Mouse (Mus musculus) right cerebral cortex, postnatal 10 days (tissue): ENCODE measurements around the gene Zfp362.

ENCODE experiments used
- DNase-seq, 2 experiments: peaks; one replicate each; pipeline ENCODE4 v3.0.0; 2021; ENCODE audit warnings: low spot score in 2 of 2

The Zfp362 gene

DNA sequence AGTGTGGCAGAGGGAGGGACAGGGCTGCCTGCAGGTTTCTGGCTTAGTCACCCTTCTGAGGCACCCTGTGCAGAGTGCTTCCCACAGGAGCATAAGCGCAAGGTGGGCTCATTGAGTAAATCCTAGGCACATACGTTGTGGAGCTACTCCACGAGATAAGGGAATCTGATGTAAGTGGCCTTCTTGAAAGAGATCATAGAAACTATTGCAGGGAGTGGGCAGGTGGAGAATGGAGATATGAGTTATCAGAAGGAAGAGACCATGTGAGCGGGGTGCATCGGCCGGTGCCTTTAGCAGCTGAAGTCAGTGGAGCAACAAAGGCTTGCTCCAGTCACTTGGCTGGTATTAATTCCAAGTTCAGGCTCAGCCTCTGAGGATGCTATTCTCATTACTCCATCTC, 45.8 kb downstream of the Zfp362 start:
- DNase-seq: no peak

DNA sequence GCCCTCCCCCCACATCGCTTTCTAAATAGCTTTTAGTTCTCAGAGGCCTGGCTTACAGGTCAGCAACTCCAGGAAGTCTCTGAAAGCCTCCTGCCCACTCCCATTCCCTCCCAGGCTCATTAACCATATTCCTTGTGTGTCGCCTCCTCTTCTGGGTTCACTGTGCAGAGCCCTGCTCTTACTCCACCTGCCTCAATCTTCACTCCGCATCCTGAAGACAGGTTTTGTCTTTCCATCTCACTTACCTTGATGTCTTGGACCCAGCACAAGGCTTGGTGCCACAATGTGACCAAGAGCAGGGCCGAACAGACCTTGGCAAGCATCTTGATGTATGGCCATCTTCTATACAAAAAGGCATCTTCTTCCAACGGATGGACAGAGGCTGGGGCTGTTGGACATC, 46.6 kb downstream of the Zfp362 start:
- no peak for DNase-seq

DNA sequence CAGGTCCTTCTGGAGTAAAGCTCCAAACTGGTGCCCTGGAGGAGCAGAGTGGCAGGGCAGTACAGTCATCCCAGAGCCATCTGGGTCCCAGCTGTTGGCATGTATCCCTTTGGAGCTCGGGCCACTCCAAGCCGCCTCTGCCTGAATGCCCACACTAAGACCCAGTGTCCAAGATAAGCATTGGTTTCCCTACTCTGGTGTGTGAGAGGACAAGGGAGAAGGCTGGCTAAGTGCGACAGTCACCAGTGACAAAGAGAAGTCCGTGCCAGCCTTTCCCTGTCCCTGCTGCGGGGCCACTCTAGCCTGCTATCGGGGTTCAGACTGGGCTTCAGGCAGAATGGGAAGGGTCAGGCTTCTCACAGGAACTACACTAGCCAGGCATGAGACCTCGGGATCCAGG, 49.9 kb downstream of the Zfp362 start:
- DNase-seq: no peak

DNA sequence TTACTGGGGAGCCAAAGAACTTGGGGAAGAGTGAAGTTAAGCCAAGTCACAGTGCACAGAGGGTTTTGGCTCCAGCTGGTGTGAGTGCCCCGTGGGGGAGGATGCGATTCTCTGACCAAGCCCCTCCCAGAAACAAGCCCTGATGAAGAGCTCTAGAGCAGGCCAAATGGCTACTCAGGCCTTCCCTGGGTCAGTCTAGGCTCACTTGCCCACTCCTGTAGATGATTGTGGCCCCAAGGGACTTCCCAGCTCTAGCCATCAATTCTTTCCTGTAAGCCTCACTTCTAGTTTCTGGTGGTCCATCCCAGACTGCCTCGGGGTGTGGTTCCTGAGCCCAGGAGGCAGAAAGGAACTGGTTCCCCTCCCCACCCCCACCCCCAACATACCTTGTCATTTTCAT, 50.8 kb downstream of the Zfp362 start, which contains the start of gene A3galt2:
A3galt2 (plus strand) TSS at position 301 of the 400 bp plus-strand sequence.
- no peak for DNase-seq

DNA sequence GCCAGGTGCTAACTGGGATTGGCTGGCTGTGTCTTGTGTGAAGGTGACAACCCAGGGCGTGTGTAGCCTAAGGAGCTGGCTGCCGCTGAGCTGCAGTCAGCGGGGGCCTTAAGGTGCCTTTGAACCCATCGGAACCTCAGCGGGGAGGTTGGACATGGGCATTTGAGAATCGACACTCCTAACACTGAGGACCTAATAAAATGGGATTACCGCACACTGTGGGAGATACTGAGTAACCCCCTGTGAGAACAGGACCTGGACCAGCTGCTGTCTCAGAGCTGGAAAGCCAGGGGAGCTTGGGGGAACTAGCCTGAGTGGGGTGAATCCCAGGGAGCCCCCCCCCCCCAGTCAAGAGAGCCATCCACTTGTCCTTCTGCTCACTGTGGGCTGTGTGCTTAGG, 52.3 kb downstream of the Zfp362 start:
- no peak for DNase-seq

DNA sequence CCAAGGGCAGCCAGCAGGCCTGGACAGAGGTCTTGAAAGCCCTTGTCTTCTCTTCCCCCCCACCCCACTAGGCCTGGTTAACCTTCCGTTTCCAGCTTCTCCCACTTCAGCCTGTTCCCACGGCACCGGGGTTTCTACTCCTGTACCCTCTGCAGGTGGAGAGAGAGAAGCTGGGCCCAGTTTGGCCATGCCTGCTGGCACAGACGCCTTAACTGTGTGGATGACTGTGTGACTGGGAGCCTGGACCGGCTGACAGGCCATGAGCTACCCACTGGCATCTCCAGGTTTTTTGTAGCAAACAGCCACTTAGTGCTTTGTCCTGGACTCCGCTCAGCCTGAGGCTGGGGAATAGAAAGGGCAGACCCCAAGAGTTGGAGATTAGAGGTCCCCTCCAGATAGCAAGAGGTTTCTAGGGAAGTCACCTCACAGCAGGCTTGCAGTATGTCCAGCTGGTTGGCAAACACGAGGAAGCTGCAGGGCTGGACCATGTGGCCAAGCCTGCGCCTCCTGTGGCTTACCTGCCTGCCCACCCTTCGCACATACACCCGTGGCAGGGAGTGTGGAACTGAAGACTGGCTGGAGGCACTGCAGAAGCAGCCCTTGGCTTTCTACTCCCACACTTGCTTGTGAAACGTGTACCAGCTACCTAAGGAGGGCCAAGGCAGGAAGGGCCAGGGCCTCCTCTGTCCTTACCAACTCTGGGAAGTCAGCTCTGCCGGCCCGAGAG, 53.7 kb downstream of the Zfp362 start:
- no peak for DNase-seq

DNA sequence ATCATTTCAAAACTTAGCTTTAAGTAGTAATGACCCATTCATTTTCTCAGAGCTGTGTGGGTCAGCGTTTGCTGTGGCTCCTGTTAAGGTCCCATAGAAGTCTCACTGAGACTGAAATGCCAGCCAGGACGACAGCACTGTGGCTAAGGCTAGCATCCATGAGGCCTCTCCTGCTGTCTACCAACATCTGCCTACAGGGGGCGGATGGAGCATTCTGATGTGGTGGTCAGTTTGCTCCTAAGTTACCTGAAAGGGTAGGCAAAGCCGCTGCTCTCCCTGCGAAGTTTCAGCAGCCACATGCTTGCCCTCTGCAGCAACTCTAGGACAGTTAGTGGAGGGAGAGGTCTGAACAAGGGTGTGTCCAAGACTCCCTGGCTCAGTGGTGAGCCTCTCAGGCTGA, 54.8 kb downstream of the Zfp362 start:
- no peak for DNase-seq

DNA sequence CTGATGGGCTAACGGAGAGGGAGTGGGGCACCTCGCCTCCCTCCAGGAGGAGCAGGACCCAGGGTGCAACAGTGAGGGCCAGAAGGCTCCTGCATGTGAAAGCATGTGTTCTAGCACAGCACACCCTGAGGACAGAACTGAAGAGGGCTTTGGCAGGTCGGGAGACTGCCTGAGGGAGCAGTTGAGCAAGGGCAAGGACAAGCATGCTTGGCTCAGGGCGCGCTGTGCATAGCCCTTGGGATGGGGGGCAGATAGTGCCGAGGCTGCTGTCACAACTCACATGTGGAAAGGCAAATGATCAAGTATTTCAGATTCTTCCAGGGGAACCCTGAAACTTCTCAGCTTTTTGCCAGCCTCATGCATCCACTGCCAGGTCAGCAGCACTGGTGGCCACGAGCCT, 57.5 kb downstream of the Zfp362 start:
- no peak for DNase-seq

DNA sequence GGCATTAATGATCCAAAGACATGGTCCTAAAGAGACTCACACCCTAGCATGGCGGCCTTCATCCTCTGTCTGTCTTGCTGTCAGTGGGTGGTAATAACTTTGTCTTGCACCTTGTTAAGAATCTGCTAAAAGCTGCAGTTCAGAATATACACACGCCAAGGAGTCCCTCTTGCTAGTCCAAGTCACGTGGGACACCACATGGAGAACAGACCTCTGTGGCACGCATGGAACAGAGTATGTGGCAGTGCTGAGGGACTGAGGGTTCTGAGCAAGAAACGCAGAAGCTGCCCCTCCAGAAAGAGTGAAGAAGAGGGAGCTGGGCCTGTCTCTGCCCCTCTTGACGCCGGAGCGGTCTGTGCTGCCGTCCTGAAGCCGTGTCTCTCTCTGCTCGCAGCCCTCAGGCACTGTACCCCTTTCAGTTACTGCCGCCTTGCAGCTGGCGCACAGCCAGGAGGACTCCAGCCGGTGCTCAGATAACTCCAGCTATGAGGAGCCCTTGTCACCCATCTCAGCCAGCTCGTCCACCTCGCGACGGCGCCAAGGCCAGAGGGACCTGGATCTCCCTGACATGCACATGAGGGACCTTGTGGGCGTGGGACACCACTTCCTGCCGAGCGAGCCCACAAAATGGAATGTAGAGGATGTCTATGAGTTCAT, 58.1 kb downstream of the Zfp362 start:
- DNase-seq: peak in 1 of 2 experiments; percentile 63

DNA sequence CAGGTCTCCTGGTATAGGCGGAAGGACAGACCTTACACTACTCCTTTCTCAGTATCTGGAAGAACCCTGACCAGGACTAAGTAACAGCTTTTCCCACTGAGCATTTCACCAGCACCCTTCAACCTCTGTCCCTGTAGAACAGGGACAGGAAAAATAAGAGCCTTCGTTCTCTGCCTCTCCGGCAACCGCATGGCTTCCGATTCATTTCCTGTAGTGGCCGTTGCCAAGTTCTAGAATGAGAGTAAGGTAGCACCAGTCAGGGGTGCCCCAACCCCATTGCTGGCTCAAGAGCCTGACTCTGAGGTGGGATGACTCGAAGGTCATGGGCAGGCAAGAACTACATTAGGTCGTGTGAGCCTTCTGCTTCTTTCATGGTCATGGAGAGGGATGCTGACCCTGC, 60.7 kb downstream of the Zfp362 start:
- DNase-seq: no peak

DNA sequence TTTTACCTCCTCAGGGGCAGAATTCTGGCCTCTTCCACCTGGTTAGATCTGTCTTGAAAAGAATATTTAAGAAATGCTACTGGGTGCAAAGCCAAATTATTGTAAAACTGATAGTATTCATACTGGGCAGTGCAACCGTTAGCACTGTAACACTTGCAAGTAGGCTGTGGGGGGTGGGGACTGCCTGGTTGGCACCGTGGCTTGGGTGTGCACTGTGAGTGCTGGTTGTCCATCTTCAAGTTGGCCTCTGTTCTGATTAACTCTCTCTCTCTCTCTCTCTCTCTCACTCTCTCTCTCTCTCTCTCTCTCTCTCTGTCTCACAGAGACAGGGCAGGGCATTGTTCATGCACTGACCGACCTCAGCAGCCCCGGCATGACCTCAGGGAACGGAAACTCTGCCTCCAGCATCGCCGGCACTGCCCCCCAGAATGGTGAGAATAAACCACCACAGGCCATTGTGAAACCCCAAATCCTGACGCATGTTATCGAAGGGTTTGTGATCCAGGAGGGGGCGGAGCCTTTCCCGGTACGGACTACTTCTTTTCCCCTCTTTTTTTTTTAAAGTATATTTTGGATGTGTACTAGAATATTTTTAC, 62.7 kb downstream of the Zfp362 start:
- no peak for DNase-seq

DNA sequence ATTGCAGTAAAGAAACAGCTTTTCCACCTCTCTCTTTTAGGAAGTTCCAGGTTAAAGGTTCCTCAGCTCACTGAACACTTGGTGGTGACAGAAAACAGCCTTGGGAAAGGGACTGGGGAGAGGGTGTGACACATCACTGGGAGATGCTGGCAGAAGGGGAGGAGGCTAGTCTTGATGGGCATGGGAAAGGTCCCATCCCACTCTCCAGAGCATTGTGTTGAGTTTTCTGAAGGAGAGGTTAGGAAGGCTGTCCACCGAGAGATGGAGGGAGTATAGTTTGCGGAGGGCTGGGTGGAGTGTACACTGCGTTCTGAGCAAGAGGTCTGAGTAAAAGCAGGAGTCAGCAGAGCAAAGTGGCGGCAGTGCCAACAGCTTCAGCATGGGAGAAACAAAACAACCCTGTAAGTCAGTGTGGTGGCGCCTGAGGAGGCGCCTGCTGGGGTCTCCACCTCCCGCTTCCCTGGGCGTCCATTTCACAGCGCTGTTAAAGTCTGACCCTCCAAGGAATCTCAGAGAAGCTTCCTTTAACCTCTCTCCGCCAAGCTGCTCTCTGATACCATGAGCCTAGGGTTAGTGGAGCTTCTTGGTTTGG, 63.4 kb downstream of the Zfp362 start:
- DNase-seq: no peak

DNA sequence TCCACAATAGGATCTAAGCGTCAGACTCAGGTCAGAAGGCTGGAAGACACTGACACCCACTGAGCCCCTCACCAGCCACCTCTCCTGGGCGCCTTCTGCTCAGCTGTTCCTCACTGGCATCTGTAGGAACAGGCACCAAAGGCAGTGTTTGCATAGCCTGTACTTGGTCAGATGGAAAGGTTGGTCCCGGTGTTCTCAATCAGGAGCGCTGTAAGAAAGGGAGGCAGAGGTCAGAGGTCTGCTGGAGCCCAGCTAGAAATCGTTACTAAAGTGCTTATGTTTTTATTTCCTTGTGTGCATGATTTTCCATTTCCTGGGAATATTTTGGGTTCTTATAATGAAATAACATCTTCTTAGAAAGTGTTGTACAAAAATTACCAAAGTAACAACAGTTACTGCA, 63.9 kb downstream of the Zfp362 start:
- no peak for DNase-seq

DNA sequence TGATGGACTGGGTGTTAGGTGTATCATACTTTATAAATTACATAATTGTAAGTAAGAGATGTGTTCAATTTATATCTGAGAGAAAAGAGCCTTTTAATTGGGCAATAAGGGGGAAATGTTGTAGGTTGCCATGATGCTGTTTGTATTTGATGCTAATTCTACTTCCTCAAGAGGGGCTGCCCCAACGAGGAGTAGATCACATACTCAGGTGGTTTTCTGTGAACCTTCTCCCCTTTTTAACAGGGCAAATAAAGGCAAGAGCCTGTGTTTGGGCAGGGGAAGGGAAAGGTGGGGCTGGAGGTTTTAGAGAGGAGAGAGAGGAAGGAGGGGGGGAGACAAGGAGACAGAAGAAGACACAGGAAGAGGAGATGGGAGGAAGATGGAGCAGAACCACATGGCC, 65.0 kb downstream of the Zfp362 start:
- no peak for DNase-seq

DNA sequence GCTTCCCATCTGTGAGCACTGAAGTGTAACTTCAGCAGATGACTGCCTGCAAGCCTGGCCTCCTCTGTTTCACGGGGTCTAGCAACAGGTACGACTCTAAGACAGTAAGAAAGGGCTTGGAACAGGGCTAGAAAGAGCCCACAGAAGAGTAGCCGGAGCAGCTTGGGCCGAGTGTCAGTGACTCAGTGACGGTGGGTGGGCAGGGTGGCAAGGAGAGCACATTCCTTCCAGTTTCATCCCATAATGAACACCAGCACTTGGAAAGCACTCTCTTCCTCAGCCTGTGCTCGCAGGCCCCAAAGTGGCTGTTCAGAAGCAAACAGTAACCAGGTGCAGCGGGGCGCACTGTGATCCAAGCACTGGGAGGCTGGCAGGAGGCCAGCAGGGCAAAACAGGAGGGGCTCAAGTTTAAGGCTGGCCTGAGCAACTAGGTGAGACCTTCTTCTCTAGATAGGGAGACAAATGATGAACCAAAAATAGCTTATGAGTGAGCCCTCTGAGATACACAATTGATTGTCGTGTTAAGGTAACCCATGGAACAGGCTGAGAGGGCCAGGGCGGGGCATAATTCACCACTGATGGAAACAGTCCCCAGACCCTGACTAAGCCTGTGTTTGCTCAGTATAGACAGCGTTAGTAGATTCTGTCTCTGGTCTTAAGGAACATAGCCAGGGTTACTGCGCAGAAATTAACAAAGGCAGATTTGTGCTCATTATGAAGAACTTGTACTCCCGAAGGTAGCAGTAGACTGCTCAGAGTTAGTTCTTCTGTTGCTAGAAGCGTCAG, 67.8 kb downstream of the Zfp362 start:
- no peak for DNase-seq

DNA sequence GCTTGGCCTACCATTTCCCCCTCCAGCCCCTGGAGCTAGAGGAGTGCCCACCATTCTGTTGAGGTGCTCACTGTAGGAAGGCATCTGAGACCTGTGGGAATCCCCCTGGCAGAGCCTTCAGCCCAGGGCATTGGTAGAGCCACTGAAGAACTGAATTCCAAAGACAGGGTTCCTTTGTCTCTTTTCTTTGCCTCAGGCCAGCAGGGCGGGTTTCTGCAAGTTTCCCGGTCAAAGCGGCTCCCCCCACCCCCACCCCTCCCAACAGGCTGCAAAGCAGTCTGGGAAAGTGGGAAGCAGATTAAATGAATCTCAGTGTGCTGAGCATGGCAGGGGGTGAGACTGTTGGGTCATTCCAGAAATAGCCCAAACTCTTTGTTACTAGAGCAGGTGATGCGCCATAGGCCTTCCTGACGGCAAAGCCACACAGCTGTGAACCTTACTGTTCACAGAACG, 68.7 kb downstream of the Zfp362 start:
- DNase-seq: no peak

DNA sequence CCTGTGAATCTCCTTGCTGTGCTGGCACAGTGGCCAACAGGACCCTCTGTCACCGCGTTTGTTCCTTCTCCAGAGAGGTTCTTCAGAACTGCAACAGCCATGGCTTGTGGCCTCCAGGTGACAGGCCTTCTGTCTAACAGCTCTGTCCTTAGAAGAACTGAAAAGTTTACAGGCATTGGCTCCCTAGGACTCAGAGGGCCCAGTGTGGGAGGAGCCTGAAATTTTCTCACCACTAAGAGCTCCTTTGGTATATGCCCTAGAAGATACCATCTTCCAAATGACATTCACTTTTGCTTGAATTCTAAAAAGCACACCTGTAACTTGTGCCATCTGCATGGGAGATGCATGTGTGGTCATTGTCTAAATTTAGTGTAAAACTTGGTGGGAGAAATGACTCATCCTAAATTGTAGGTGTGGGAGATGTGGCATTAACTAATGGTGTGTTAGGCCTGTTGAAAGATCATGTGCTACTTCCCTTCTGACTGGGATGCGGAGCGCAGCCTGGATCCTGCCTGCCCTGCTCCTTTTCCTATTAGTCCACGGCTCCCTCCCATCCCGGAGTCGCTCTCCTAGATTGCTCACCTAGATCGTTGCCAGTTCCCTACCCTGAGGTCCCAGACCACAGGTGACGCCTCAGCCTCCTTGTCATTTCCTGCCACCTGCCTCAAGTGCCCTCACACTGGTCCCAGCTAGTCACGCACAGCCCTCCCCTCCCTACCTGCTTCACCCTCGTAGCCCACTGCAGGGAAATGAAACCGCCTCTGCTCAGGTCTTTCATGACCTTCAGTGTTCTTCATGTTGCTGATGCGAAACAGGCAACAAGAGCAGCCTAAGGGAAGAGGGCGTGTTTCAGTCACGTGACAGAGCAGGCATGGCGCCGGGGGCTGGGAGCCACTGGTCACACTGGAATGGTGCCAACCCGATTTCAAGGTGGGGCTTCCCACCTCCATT, 70.8 kb downstream of the Zfp362 start:
- DNase-seq: no peak

DNA sequence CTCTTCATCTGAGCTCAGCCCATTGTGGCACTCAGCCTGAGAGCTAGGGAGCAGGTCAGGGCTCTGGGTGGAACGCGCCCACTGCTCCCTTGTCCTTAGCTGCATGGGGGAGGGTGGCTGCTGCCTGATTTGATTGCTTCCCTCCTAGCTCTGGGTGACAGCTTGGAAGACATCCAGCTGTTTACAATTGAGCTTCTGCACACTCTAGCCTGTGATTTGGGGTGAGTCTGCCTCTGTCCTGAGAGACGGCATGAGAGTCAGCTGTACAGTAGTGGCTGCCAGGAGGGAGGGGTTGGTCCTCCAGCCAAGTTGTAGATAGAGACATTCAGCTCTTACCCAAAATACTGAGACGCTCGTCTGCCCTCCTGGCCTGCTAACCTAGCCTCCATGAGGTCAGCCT, 71.6 kb downstream of the Zfp362 start:
- peak; percentile 75 to 81 for DNase-seq

DNA sequence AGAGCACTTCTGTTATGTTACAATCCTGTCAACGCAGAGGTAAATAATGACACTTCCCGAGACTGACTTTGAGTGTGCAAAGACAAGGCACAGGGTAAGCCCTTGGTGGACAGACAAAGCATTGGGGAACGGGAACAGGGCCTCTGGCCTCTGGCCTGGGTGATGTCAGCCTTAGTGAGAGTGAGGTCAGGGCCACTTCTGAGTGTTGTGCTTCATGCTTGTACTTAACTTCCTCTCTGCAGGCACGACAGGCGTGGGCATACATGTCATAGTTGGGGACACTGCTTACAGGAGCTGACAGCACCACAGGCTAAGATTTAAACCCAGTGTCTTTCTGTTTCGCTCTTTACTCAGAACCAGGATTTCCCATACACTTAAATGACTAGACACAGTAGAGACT, 72.3 kb downstream of the Zfp362 start:
- DNase-seq: no peak

DNA sequence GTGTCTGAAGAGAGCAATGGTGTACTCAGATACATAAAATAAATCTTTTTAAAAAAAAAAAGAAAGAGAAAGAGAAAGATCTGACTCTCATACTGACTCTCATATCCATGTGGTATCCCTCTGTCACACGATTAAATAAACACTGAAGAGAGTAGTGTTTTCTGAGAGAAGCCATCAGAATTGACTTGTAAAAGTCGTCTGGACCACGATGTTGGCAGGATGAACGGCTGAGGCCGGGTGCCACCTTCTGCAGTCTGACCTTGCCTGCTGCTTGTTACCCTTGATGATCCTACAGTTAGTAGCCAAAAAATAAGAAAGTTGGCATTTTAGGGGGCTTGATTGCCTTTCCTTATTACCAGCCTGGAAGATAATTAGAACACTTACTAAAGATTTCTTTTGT, 73.1 kb downstream of the Zfp362 start:
- no peak for DNase-seq

DNA sequence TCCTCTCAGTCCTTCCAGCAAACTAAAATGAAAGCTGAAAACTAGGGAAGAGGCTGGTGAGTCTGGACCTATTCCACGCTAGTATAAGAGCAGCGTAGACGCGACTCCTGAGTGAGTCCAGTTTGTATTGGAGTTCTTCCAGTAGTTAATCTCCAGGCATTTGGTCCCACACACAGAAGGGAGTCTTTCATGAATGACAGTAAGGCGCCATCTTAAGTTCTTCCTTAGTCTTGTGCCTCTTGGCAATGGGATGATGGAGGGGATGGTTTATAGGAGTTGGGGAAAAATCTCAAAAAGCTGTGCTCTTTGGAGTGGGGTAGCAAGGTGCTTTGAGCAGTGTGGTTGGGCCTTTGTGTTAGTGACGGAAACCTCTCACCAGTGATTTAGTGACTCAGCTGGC, 75.6 kb downstream of the Zfp362 start:
- no peak for DNase-seq
